Mouse (Mus musculus) bone marrow, adult 2 months (tissue): Measurements from ENCODE around the gene Capn13.

Experiments
- CTCF ChIP-seq: fragments of 200-500 bp; IDR thresholded peaks from 2 replicates; pipeline ENCODE4 v1.5.1; 2011; ENCODE audit warnings: low read length, control low read depth; ENCODE audit not compliant: control insufficient read depth, insufficient read depth
- POLR2A ChIP-seq: fragments of 200-500 bp; IDR thresholded peaks from 2 replicates; pipeline ENCODE4 v1.6.1; 2011; ENCODE audit warnings: low read depth, mild to moderate bottlenecking, control low read depth, low read length, borderline replicate concordance; ENCODE audit not compliant: control insufficient read depth

DNA sequence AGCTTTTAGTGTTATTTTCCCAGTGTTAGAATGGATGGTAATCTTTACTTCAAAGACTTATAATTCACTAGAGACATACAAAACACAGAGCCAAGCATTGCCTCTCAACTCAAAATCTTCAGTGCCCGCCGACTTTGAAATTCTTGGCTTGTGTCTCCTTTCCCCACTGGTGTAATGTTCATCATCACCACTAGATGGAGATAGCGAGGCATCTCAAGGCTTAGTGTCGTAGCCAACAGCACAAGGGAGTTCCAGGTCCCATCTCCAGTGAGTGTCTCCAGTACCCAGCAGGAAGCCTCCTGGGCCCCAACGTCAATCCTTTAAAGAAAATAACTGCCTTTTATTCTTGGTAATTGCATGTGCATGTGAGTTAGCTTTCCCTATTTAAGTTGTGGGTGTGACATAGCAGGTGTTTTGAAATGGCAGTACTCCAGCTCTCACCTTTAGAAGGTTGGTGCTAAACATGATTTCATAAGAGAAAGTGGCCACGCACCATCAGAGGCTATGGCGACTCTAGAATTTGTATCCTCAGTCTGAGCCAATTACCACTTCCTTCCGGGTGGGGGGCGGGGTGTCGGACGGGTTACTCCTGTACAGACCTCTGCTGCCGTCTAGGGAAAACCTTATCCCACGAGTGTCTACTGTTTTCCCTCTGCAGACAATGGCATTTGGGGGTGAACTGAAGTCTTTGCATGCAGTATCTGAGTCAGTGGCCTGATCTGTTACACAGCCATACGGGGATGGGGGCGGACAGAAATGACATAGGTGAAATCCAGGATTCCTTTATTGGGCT, 99.2 kb downstream of the Capn13 start:
- TF ChIP-seq POLR2A (no peak), CTCF (peak; percentile 79)
